Mouse (Mus musculus) stomach, postnatal 0 days (tissue): ENCODE measurements around the gene Pin1rt1.

Experiments used
- CTCF ChIP-seq: IDR thresholded peaks from 2 replicates; pipeline ENCODE4 v1.5.1; 2016; ENCODE audit warnings: antibody characterized with exemption, low read depth, mild to moderate bottlenecking, moderate library complexity
- EP300 ChIP-seq: optimal IDR thresholded peaks from 2 replicates; pipeline ENCODE3; 2016; ENCODE audit warnings: antibody characterized with exemption

GRCm38 (mm10) chr2:104709786-104710337, 6.3 kb downstream of the Pin1rt1 start:
- TF ChIP-seq CTCF = no peak
- no peak for TF ChIP-seq EP300
